Mouse (Mus musculus) CD4-positive helper T cell, adult 2 months (primary cell): ENCODE data around the gene Pim1.
"Not testable (repeated sequence)": the region's sequence is repeated elsewhere in the genome, so short reads cannot be mapped to it uniquely, and the experiment has no call there.

Source experiments
- DNase-seq: peaks from one replicate; pipeline ENCODE4 v3.0.0-alpha.2; 2012; ENCODE audit warnings: low read depth, missing footprints, low spot score

Gene Pim1

GRCm38 (mm10) chr17:29490713-29491581 lies at the start of gene Pim1:
TSS of gene Pim1 (plus strand) at chr17:29490753.
- no peak for DNase-seq

- no peak for DNase-seq
These were observed 49.0 kb upstream of the Pim1 start for GRCm38 (mm10) chr17:29441562-29441961.

- DNase-seq: no peak
These were observed 48.4 kb upstream of the Pim1 start for GRCm38 (mm10) chr17:29442131-29442557.

GRCm38 (mm10) chr17:29443724-29444123 lies 46.8 kb upstream of the Pim1 start:
- no peak for DNase-seq

GRCm38 (mm10) chr17:29445072-29445471 lies 45.5 kb upstream of the Pim1 start:
- DNase-seq: no peak

GRCm38 (mm10) chr17:29447323-29447722 lies 43.2 kb upstream of the Pim1 start:
- no peak for DNase-seq

- DNase-seq: no peak
These were observed 42.5 kb upstream of the Pim1 start for GRCm38 (mm10) chr17:29448055-29448454.

- DNase-seq: no peak
These were observed 42.0 kb upstream of the Pim1 start for GRCm38 (mm10) chr17:29448561-29448960.

- no peak for DNase-seq
These were observed 39.4 kb upstream of the Pim1 start for GRCm38 (mm10) chr17:29450899-29451840.

- DNase-seq: no peak
These were observed 38.7 kb upstream of the Pim1 start for GRCm38 (mm10) chr17:29451841-29452210.

- not testable (repeated sequence) for DNase-seq
These were observed 36.4 kb upstream of the Pim1 start for GRCm38 (mm10) chr17:29454119-29454518.

- DNase-seq: no peak
These were observed 35.0 kb upstream of the Pim1 start for GRCm38 (mm10) chr17:29455411-29456120.

- DNase-seq: no peak
These were observed 34.1 kb upstream of the Pim1 start for GRCm38 (mm10) chr17:29456476-29456875.

GRCm38 (mm10) chr17:29456926-29457325 lies 33.6 kb upstream of the Pim1 start:
- DNase-seq: no peak

GRCm38 (mm10) chr17:29457795-29458560 lies 32.6 kb upstream of the Pim1 start:
- no peak for DNase-seq

GRCm38 (mm10) chr17:29459321-29460118 lies 31.0 kb upstream of the Pim1 start:
- DNase-seq: peak; percentile 35

- no peak for DNase-seq
These were observed 30.4 kb upstream of the Pim1 start for GRCm38 (mm10) chr17:29460119-29460505.

GRCm38 (mm10) chr17:29463627-29464026 lies 26.9 kb upstream of the Pim1 start:
- no peak for DNase-seq

GRCm38 (mm10) chr17:29464068-29464467 lies 26.5 kb upstream of the Pim1 start:
- no peak for DNase-seq

- DNase-seq: no peak
These were observed 25.9 kb upstream of the Pim1 start for GRCm38 (mm10) chr17:29464519-29465140.
